Mouse (Mus musculus) ES-E14 (cell line): ENCODE measurements around the gene Degs2.

Experiments used
- CHD2 ChIP-seq: IDR thresholded peaks from 2 replicates; pipeline ENCODE4 v1.6.1; 2014; ENCODE audit warnings: mild to moderate bottlenecking, low read depth, low read length, inconsistent platforms
- HCFC1 ChIP-seq: IDR thresholded peaks from 2 replicates; pipeline ENCODE4 v1.6.1; 2012; ENCODE audit warnings: low read length, inconsistent platforms, borderline replicate concordance; ENCODE audit not compliant: insufficient read depth
- MAFK ChIP-seq: IDR thresholded peaks from 2 replicates; pipeline ENCODE4 v1.6.1; 2014; ENCODE audit warnings: mild to moderate bottlenecking, low read depth, low read length, inconsistent platforms; ENCODE audit not compliant: insufficient read depth
- ZC3H11A ChIP-seq: IDR thresholded peaks from 2 replicates; pipeline ENCODE4 v1.6.1; 2012; ENCODE audit warnings: low read depth, mild to moderate bottlenecking, inconsistent platforms, low read length, borderline replicate concordance

DNA sequence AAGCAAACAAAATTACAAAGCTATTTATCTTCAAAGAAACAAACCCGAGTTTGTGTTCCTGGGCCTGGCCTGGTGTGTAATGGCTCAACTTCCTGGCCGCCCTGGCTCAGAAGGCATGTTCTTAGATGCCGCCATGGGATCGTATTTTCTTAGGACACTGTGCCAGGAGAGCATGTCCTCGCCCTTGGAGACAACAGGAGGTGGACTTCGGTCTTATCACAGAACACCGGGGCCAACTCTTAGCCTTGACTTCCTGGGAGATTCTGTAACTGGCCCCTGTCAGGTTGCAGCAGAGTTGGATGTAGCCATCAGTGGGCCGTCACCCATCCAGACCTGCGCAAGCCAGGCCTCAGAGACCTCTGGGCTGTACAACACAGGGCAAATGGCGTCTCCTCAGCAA is 2.5 kb downstream of the Degs2 start:
- no peak for TF ChIP-seq CHD2
- TF ChIP-seq ZC3H11A: no peak
- no peak for TF ChIP-seq MAFK
- no peak for TF ChIP-seq HCFC1
